Mouse (Mus musculus) myocyte (in vitro differentiated cells): ENCODE data around the gene Gstp1. TPM values are rescaled to one million over a fixed set of nuclear protein-coding genes. Genes with fewer than 3 reads are reported as not detected.
A peak's percentile ranks its signal among the peaks of the same experiment; 100 is the strongest.

ENCODE experiments used
- H3K27me3 ChIP-seq: one replicate; pipeline ENCODE4 v1.6.1; 2011; ENCODE audit not compliant: control insufficient read depth, insufficient read depth, insufficient read length
- H3K36me3 ChIP-seq: one replicate; pipeline ENCODE4 v1.6.1; 2011; ENCODE audit not compliant: control insufficient read depth, insufficient read depth
- H3K4me2 ChIP-seq: one replicate; pipeline ENCODE4 v1.6.1; 2011; ENCODE audit warnings: low read depth, control low read depth
- H3K4me3 ChIP-seq: one replicate; pipeline ENCODE4 v1.5.1; 2011; ENCODE audit warnings: mild to moderate bottlenecking, control low read depth, moderate library complexity
- H3K79me2 ChIP-seq: one replicate; pipeline ENCODE4 v1.6.1; 2011; ENCODE audit not compliant: control insufficient read depth, insufficient read depth
- H3ac ChIP-seq: one replicate; pipeline ENCODE4 v1.6.1; 2011; ENCODE audit not compliant: control insufficient read depth, insufficient read length
- CEBPB ChIP-seq: IDR thresholded peaks from 2 replicates; pipeline ENCODE4 v1.6.1; 2011; ENCODE audit warnings: mild to moderate bottlenecking, moderate library complexity; ENCODE audit not compliant: poor library complexity, insufficient read depth, severe bottlenecking
- E2F4 ChIP-seq: IDR thresholded peaks from one replicate; pipeline ENCODE4 v1.6.1; 2011; ENCODE audit warnings: mild to moderate bottlenecking, control low read depth, moderate library complexity; ENCODE audit not compliant: insufficient read depth
- MAX ChIP-seq: IDR thresholded peaks from one replicate; pipeline ENCODE4 v1.6.1; 2011; ENCODE audit warnings: low read depth, mild to moderate bottlenecking, control low read depth
- MYOD1 ChIP-seq, 3 experiments: IDR thresholded peaks; one replicate each; pipeline ENCODE4 v1.6.1; 2011; ENCODE audit warnings: control low read depth in 2 of 3, low read depth in 2 of 3, mild to moderate bottlenecking in 2 of 3, moderate library complexity in 1 of 3; ENCODE audit not compliant: insufficient read length in 2 of 3, control insufficient read depth in 1 of 3
- MYOG ChIP-seq, 3 experiments: IDR thresholded peaks; one replicate each; pipeline ENCODE4 v1.6.1; 2011; ENCODE audit warnings: control low read depth in 2 of 3, low read depth in 2 of 3, mild to moderate bottlenecking in 2 of 3; ENCODE audit not compliant: insufficient read length in 2 of 3, control insufficient read depth in 1 of 3, insufficient read depth in 1 of 3
- POLR2A ChIP-seq: IDR thresholded peaks from one replicate; pipeline ENCODE4 v1.6.1; 2011; ENCODE audit warnings: low read depth, mild to moderate bottlenecking, control low read depth, moderate library complexity; ENCODE audit not compliant: insufficient read length
- POLR2AphosphoS2 ChIP-seq: IDR thresholded peaks from one replicate; pipeline ENCODE4 v1.6.1; 2011; ENCODE audit warnings: low read depth, control low read depth; ENCODE audit not compliant: insufficient read length
- REST ChIP-seq: IDR thresholded peaks from one replicate; pipeline ENCODE4 v1.6.1; 2011; ENCODE audit warnings: mild to moderate bottlenecking, control low read depth, moderate library complexity; ENCODE audit not compliant: insufficient read depth, insufficient read length
- SRF ChIP-seq: IDR thresholded peaks from one replicate; pipeline ENCODE4 v1.6.1; 2011; ENCODE audit warnings: low read depth; ENCODE audit not compliant: control insufficient read depth, insufficient read length
- TCF12 ChIP-seq: IDR thresholded peaks from one replicate; pipeline ENCODE4 v1.6.1; 2011; ENCODE audit warnings: mild to moderate bottlenecking, control low read depth; ENCODE audit not compliant: poor library complexity, insufficient read depth, severe bottlenecking
- TCF3 ChIP-seq: IDR thresholded peaks from one replicate; pipeline ENCODE4 v1.6.1; 2011; ENCODE audit warnings: low read depth, control low read depth; ENCODE audit not compliant: insufficient read length
- USF1 ChIP-seq: IDR thresholded peaks from one replicate; pipeline ENCODE4 v1.6.1; 2011; ENCODE audit warnings: low read depth, mild to moderate bottlenecking, control low read depth, moderate library complexity
- polyA plus RNA-seq: library from polyadenylated mRNA; unstranded; fragments of >200 nt; fragmentation: generic; extraction: Trizol; gene quantifications from one replicate; pipeline ENCODE4 v1.2.1, GENCODE M21; 2012; ENCODE audit warnings: missing spikeins

Gene Gstp1
- polyA plus RNA-seq: 768 TPM

DNA sequence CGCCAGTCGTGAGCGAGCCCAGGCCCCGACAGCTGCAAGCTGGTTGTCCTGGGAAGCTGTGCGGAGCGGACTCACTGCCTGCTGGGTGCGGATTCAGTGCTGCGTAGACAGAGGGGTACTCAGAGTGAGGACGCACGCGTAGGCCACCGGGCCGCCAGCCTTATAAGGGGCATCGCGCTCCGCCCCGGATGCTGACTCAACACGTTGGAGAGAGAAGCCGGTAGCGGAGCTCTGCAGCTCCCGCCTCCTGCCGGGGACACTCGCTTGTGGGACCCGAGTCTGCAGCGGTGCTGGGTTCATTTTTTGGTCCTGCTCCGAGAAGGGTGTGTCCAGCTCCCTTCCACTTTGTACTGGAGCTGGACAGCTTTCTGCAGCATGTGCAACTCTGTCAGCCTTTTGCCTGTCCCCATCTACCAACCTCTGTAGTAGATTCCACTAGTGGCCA, at the start of gene Gstp1:
Gene Gstp1, minus strand, starts transcription at position 198 of the 445 bp plus-strand sequence.
- Histone ChIP-seq H3K27me3 (no peaks in the 10 kb centered on the region), H3ac (peak within 1 kb of the TSS; percentile 34), H3K36me3 (no peaks in the 10 kb centered on the region), H3K4me3 (peak within 1 kb of the TSS; percentile 58), H3K79me2 (peaks cover 10% of the 10 kb centered on the region), H3K4me2 (peak within 1 kb of the TSS; percentile 89)
- TF ChIP-seq POLR2AphosphoS2: peak; percentile 99
- TF ChIP-seq USF1: no peak
- no peak for TF ChIP-seq CEBPB
- no peak for TF ChIP-seq TCF3
- TF ChIP-seq TCF12: no peak
- peak; percentile 50 for TF ChIP-seq REST
- peak; percentile 22 to 94 (median 91) for TF ChIP-seq MYOG (IDR thresholded peaks at IDR 0.05; ENCODE audit: control insufficient read depth in 1 of 3, insufficient read depth in 1 of 3, insufficient read length in 2 of 3, low read depth in 2 of 3)
- no peak for TF ChIP-seq E2F4
- peak; percentile 98 for TF ChIP-seq SRF
- peak; percentile 98 for TF ChIP-seq POLR2A
- peak in 2 of 3 experiments; percentile 82 to 85 for TF ChIP-seq MYOD1 (IDR thresholded peaks at IDR 0.05; ENCODE audit: control insufficient read depth in 1 of 3, insufficient read length in 2 of 3, low read depth in 2 of 3)
- TF ChIP-seq MAX: no peak

DNA sequence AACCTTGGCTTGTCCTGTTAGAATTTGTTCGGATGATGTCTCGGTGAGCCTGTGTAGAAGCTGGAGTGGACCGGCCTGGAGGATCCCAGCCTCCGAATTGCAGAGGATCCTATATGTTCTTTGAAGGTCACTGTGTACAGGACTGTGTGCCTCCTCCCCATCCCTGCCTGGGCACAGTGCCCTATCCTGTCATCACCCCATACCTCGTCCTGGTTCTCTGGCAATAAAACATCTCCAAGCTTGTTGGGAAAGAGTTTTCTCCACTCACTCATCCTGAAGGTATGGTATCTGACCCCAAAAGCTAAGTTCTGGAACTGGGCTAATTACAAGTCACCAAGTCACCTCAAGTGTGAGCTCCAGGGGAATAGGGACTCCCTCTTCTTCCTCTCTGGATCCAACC, 49.3 kb upstream of the Gstp1 start:
- Histone ChIP-seq H3K4me2 (peak overlapping the region; percentile 23), H3ac (no peak overlapping the region), H3K36me3 (no peaks in the 10 kb centered on the region), H3K79me2 (no peaks in the 10 kb centered on the region), H3K27me3 (no peaks in the 10 kb centered on the region), H3K4me3 (no peak overlapping the region)
- TF ChIP-seq CEBPB (peak; percentile 67; the same call in 1 of the 2 replicates), E2F4 (no peak)

DNA sequence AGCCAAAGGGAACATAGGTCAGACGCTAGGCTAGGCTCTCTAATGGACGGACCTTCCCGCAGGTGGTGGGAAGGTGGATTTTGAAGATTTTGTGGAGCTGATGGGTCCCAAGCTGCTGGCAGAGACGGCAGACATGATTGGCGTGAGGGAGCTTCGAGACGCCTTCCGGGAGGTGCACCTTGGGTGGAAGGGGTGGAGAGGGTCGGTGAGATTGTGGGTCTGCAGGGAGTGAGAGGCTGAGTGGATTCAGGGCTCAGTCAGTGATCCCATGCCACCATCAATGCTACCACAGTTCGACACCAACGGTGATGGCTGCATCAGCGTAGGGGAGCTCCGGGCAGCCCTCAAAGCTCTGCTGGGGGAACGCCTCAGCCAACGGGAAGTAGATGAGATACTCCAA, 48.4 kb upstream of the Gstp1 start:
- Histone ChIP-seq H3ac (no peak overlapping the region), H3K4me2 (no peak overlapping the region), H3K36me3 (no peaks in the 10 kb centered on the region), H3K27me3 (no peaks in the 10 kb centered on the region), H3K79me2 (no peaks in the 10 kb centered on the region), H3K4me3 (no peak overlapping the region)
- no peak for TF ChIP-seq MYOG (IDR thresholded peaks at IDR 0.05; ENCODE audit: control insufficient read depth in 1 of 3, insufficient read depth in 1 of 3, insufficient read length in 2 of 3, low read depth in 2 of 3)

DNA sequence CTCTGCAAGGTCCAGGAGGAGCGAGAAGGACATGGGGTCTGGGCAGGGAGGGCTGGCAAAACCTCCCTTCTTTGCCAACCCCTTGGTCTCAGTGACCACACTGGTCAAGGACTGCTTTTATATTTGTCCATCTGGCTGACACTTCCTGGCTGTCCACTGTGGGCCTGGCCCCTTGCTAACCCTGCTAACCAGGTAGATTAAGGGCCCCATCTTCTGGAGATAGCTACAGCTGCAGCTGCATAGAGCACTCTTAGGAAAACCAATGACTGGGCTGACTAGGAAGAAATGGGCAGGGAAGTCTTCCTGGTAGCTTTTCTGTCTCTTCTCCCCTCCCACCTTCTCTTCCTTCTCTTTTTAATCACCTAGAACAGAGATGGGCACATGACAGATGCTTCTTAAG, 47.2 kb upstream of the Gstp1 start:
- no peaks in the 10 kb centered on the region for H3K79me2 ChIP-seq
- no peak overlapping the region for H3K4me3 ChIP-seq
- no peak overlapping the region for H3ac ChIP-seq
- H3K27me3 ChIP-seq: no peaks in the 10 kb centered on the region
- TF ChIP-seq CEBPB: no peak
- no peak for TF ChIP-seq E2F4
- TF ChIP-seq POLR2A: no peak
- TF ChIP-seq SRF: no peak
- no peak for TF ChIP-seq REST
- TF ChIP-seq TCF12: no peak
- no peak for TF ChIP-seq MYOG (IDR thresholded peaks at IDR 0.05; ENCODE audit: control insufficient read depth in 1 of 3, insufficient read depth in 1 of 3, insufficient read length in 2 of 3, low read depth in 2 of 3)
- TF ChIP-seq TCF3: no peak
- no peak for TF ChIP-seq POLR2AphosphoS2
- TF ChIP-seq MYOD1 (IDR thresholded peaks at IDR 0.05; ENCODE audit: control insufficient read depth in 1 of 3, insufficient read length in 2 of 3, low read depth in 2 of 3): no peak
- no peak for TF ChIP-seq USF1
- no peak for TF ChIP-seq MAX
- H3K4me2 ChIP-seq: no peak overlapping the region
- H3K36me3 ChIP-seq: no peaks in the 10 kb centered on the region

DNA sequence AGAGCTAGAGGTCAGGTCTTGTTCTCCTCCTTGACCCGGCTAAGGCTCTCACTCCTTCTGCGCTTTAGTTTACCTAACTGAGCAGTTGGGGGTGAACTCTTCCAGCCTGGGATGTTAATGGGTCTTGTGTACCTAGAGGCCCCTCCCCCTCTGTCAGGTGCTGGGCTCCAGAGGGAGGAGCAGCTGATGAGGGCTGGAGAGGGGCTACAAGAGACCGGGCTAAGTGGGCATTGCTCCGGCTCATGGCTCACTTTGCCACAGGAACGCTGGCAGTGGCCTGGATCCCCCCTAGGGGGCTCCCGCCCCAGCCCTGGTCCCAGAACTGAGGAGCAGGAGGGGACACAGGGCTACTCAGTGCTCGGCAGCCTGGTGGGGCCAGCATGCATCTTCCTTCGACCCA, 46.0 kb upstream of the Gstp1 start:
- Histone ChIP-seq H3K4me3 (no peak overlapping the region), H3ac (no peak overlapping the region), H3K36me3 (no peaks in the 10 kb centered on the region), H3K79me2 (no peaks in the 10 kb centered on the region), H3K4me2 (no peak overlapping the region), H3K27me3 (no peaks in the 10 kb centered on the region)
- no peak for TF ChIP-seq MYOD1 (IDR thresholded peaks at IDR 0.05; ENCODE audit: control insufficient read depth in 1 of 3, insufficient read length in 2 of 3, low read depth in 2 of 3)
- no peak for TF ChIP-seq E2F4
- no peak for TF ChIP-seq SRF
- TF ChIP-seq TCF12: no peak

DNA sequence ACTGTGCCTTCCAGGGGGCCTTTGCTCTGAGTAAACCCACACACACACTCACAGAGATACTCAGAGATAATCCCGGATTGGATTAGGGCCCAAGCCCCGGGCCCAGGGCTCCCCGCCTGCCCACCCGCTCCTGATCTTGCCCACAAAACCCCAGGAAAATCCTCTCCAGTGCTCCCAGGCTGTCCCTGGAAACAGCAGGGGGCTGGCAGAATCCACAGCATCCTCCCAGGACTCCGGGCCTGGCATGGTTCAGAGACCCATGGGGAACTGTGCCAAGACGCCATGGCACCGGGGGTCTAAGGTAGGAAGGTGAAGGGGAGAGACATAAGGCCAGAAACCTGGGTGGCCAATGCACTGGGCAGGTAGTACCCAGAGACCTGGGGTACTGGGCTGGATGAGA, 45.5 kb upstream of the Gstp1 start:
- H3K4me2 ChIP-seq: no peak overlapping the region
- H3K27me3 ChIP-seq: no peaks in the 10 kb centered on the region
- no peaks in the 10 kb centered on the region for H3K36me3 ChIP-seq
- no peak overlapping the region for H3ac ChIP-seq
- TF ChIP-seq MYOG (IDR thresholded peaks at IDR 0.05; ENCODE audit: control insufficient read depth in 1 of 3, insufficient read depth in 1 of 3, insufficient read length in 2 of 3, low read depth in 2 of 3): no peak
- no peak for TF ChIP-seq POLR2A
- TF ChIP-seq SRF: no peak
- TF ChIP-seq TCF3: no peak
- no peak for TF ChIP-seq TCF12
- TF ChIP-seq CEBPB: no peak
- no peak for TF ChIP-seq REST
- no peak for TF ChIP-seq POLR2AphosphoS2
- no peak for TF ChIP-seq MAX
- no peak for TF ChIP-seq USF1
- no peak for TF ChIP-seq MYOD1 (IDR thresholded peaks at IDR 0.05; ENCODE audit: control insufficient read depth in 1 of 3, insufficient read length in 2 of 3, low read depth in 2 of 3)
- TF ChIP-seq E2F4: no peak
- no peaks in the 10 kb centered on the region for H3K79me2 ChIP-seq
- H3K4me3 ChIP-seq: no peak overlapping the region
